Mouse (Mus musculus) adrenal gland, postnatal 14 days (tissue): ENCODE measurements around the gene Pipox. TPM values are rescaled to one million over a fixed set of nuclear protein-coding genes. Genes with fewer than 3 reads are reported as not detected.

Experiments
- DNase-seq: peaks from one replicate; pipeline ENCODE4 v3.0.0; 2021; ENCODE audit warnings: mixed read lengths
- total RNA-seq: library from RNA; stranded (reverse); gene quantifications from 2 replicates; pipeline ENCODE4 v1.2.3, GENCODE M21; 2021

The Pipox gene
- total RNA-seq, 1 experiment from 2014 or later, result 21.3 TPM

GRCm38 (mm10) chr11:77847599-77848128 is 46.2 kb downstream of the Pipox start:
- DNase-seq, result no peak

DNA sequence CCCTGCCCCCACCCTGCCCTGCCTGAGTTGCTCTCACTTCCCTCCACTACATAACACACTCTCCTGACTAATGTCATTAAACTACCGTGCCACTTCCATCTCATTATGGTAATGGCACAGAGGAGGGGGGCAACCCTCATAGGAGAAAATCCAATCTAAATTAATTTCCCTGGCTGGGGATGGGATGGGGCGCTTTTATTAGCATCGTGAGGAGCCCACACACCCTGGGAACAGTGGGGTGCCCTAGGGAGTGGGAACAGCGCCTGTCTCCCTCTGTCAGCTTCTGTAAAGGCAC is 50.0 kb downstream of the Pipox start:
- DNase-seq, result no peak

- DNase-seq, result no peak
Observed at GRCm38 (mm10) chr11:77843068-77843905, 50.6 kb downstream of the Pipox start.

DNA sequence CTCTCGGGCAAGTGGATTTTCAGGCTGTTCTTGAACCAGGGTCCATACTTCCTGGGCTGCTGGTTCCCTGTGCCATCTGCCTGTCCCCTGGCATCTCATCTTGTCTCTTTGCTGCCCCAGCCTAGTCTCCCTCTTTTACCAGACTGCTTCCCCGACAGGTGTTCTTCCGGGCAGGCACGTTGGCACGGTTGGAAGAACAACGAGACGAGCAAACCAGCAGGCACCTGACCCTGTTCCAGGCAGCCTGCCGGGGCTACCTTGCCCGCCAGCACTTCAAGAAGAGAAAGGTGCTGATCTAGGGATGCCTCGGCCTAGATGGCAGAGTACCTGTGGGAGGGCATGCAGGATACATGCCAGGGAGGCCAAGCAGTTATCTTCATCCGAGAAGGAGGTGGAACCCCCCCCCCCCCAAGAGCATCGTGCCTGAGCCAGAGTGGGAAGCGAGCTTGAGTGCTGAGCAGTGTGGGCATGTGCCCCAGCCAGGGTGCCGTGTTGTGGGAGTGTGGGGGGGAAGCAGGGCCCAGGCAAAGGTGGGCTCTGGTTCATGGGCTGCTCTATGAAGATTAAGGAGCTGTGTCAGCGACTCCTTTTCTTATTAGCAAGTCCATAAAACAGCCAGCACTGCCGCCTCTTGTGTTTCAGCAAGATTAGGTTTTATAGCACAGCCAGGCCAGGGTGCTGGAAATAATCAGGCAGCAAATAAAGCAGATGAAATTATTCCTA is 53.2 kb downstream of the Pipox start:
- no peak for DNase-seq

DNA sequence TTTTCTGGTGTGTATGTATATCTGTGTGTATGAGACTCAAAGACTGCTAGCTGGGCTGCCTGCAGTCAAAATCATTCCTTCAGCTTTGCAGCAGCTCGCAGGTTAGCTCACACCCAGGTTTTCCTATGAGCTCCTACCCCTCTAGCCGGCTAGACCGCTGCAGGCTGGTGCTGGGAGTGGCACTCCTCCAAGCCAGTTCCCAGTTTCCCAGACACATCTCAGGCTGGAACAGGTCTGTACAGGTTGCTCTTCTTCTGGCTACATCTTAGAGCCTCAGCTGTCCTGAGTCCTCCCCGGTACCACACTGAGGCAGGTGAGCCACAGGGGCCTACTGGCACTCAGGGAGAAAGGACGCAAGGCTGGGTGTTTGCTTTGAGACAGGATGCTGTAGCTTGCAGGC is 56.0 kb downstream of the Pipox start:
- no peak for DNase-seq

DNA sequence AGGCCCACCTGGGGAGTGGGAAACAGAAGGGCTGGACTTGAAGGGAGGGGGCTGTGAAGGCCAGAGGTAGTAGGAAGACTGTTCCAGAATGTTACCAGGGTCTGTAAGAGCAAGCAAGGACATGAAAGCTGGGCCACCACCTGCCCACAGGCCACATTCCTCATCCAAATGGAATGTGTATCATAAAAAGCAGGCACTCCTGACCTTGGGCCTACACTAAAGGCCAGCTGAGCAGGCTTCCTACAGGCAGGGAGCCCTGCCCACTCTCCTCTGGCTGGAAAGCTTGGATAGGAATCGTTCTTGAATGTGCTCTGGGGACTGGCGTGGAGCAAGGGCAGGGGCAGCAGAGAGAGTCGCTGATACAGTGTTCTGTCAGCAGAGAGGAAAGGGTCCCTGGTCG is 57.1 kb downstream of the Pipox start:
- DNase-seq, result peak; percentile 53

DNA sequence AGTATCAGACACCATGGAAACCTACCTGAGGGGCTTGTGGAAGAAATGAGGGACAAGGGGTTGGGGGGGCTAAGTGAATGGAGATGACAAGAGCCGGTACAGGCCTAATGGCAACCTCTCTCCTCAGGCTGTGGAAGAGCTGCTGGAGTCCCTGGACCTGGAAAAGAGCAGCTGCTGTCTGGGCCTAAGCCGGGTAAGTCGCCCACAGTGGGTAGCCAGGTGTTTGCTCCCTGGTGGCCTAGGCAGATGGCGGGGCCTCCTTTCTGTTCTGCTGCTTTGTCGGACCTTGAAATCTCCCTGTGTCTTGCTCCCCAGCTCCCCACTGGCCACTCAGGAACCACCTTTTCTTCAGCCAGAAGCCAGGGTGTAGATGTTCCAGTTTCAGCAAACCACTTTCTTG is 57.6 kb downstream of the Pipox start:
- DNase-seq, result no peak

- DNase-seq, result no peak
Observed at GRCm38 (mm10) chr11:77835109-77835508, 58.8 kb downstream of the Pipox start.

DNA sequence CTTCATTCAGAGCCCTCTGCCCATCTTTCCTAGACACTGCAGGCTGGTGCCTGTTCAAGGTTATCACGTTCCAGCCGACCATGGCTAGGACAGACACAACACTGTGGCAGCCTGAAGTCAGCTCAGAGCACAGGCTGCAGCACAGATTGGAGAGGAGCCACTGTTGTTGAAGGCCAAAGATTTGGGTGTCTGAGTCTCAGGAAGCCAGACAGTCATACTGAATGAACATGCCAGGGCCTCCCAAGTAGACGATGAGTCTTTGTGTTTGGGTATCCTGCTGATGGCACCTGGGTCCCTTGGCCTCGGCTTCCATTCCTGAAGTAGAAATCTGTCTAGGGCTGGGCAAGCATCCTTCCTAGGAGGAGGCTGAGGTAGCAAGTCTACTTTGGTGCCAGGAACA is 61.4 kb downstream of the Pipox start:
- DNase-seq, result peak; percentile 52

- DNase-seq, result no peak
Observed at GRCm38 (mm10) chr11:77830875-77831274, 63.0 kb downstream of the Pipox start.

Other genes with a start within 250 kb of the Pipox start
- 77.1 and 82.5 TPM in 2 replicates for gene Nufip2, start 207.9 kb downstream of the Pipox start, total RNA-seq
- gene Cryba1, start 168.8 kb downstream of the Pipox start, total RNA-seq, result not detected in 2 replicates
- gene Myo18a, start 130.8 kb downstream of the Pipox start, total RNA-seq, result 57.6 and 62.5 TPM in 2 replicates
- not detected in 2 replicates for gene Gm10277, start 106.3 kb downstream of the Pipox start, total RNA-seq
- gene Sez6, start 36.7 kb upstream of the Pipox start, total RNA-seq, result 3.5 and 3.8 TPM in 2 replicates
- gene Phf12, start 88.7 kb upstream of the Pipox start, total RNA-seq, result 52.2 and 60.9 TPM in 2 replicates
- 9.9 and 10.3 TPM in 2 replicates for gene Dhrs13, start 138.2 kb upstream of the Pipox start, total RNA-seq
- gene Flot2, start 143.8 kb upstream of the Pipox start, total RNA-seq, result 74.3 and 81.5 TPM in 2 replicates
- gene Eral1, start 186.3 kb upstream of the Pipox start, total RNA-seq, result 28.8 and 31.6 TPM in 2 replicates
- gene Fam222b, start 200.6 kb upstream of the Pipox start, total RNA-seq, result 18.1 and 19.1 TPM in 2 replicates